Mouse (Mus musculus) neural tube, embryonic 10.5 days (tissue): ENCODE measurements around the gene Scd2.
"Not testable (repeated sequence)": the region's sequence is repeated elsewhere in the genome, so short reads cannot be mapped to it uniquely, and the experiment has no call there.

ENCODE experiments used
- DNase-seq: peaks from one replicate; pipeline ENCODE4 v3.0.0-alpha.2; 2017; ENCODE audit warnings: low spot score; ENCODE audit errors: extremely low spot score

Gene Scd2

DNA sequence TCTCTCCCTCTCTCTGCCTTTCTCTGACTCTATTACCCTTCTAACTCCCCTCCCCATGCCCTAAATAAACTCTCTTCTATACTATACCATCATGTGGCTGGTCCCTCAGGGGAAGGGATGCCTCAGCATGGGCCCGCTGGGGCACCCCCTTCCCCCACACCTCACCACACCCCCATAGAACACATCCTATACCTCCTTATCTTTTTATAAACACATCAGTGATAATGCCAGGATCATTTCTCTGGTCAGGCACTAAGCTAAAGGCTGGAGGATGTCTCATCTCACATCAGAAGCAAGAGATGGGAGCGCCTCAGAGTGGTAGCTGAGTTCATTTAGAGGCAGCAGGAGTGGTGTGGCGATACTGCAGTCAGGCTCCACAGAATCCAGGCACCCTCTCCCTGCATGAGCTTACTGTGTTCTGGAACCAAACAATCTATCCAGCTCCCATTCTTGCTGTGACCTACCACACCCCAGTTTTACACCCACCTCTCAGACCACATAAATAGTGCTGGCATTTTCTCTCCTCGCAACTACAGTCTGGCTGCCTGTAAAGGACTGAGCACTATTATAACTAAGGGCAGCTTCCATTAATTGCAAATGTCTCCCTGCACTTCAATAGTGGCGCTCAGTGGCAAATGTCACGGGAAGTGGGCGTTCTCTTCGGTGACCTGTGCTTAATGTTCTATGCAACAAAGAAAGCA is 18.0 kb downstream of the Scd2 start:
- no peak for DNase-seq

DNA sequence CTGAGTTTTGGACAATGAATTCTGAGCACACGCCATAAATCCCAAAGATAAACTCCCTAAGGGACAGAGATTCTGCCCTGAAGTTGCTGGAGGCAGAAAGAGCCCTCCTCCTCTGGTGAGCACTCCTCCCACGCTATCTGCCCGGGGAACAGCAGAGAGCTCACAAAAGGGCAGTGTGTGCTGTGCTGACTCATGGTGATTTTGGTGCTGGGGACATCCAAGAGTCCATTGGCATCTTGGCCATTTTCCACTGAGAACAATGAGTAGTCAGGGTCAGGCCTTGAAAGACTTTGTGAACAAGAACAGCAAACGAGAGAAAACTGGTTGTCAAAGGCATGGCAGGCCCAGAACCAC is 18.5 kb downstream of the Scd2 start:
- DNase-seq: peak; percentile 34

DNA sequence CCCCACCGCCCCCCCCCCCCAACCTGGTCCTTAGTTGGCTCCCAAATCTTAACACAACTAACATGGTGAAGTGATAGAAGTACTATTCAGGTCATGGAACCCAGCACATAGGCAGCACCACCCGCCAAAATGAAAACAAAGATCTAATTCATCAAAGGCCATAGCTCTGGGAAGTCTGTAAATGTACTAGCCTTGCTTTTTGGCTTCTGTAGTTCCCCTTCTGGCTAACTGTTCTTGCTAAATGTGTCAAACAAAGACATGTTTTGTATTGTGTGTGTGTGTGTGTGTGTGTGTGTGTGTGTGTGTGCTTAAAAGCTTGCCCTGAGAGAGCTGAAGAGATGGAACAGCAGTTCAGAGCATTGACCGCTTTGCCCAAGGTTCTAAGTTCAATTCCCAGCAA is 19.6 kb downstream of the Scd2 start:
- DNase-seq: no peak

DNA sequence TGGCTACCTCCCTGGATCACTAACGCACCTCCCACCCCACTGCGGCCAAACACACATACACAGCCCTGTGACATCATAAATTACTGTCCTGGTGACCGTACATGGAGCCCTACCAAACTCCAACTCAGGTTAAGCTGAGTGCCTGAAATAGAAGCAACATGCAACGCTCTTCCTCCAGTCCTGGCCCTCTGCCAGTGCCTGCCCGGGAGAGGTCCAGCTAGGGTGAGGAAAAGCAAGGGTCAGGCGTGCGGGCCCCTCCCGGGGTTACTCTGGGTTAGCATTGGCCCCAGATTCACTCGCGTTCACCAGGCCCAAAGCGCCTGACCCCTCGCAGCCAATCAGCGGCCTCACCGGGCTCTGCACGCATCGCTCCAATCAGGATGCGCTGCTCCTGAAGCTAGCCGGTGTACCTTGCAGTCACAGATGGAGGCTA is 20.9 kb downstream of the Scd2 start:
- peak; percentile 83 for DNase-seq

DNA sequence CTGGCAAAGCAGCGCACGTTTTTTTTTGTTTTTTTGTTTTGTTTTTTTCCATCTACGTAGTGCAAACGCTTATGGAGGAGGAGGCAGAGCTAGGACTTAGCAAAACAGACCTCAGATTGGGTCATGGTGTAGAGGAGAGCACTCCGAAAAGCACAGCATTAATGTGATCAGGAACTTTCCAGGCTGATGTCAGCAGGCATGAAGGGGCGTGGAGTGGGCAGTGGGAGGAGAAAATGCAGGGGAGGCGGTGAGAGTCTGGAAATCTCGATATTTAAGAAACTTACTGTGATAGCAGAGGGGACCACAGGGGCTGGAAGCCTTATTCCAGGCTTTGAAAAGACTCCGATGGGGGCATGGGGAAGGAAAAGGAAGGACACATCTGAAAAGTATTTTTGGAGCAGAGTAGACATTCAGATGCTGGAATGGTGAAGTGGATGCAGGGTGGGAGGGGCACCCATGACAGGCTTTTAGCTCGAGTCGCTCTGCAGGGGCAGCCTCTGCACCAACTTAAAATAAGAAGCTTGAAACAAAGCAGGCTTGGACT is 21.5 kb downstream of the Scd2 start:
- no peak for DNase-seq

DNA sequence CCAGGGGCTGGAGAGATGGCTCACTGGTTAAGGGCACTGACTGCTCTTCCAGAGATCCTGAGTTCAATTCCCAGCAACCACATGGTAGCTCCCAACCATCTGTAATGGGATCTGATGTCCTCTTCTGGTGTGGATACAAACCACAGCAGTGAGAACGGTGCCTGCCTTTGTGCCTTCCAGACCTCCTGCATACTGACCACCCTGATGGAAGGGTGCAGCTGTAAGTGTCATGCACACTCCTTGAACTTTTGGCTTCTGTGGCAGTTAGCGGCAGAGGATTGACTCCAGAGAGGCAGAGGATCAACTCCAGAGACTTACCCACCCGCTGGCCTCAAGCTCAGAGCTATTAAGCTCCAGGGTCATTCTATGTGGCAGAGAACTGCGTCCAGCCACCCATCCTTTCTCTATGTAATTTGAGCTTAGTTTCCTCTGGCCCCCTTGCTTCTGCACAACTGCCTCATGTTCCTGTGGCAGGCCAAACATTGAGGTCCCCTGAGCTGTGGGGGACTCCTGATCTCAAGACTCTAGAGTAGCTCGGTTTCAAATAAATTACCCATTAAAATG is 23.4 kb downstream of the Scd2 start:
- DNase-seq: no peak

DNA sequence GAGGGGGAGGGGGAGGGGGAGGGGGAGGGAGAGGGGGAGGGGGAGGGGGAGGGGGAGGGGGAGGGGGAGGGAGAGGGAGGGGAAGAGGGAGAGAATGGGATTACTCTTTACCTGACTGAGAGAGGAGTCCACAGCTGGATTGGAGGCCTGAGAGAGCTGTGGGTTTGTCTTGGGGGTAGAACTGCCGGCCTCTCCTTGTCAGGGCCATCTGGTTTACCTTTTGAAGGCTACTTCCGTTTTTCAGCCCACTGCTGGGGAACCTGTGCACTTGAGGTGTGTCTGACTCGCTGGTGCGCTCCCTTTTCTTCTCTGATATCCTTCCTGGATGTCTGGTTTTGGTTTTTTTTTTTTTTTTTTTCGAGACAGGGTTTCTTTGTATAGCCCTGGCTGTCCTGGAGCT is 23.9 kb downstream of the Scd2 start:
- DNase-seq: no peak

DNA sequence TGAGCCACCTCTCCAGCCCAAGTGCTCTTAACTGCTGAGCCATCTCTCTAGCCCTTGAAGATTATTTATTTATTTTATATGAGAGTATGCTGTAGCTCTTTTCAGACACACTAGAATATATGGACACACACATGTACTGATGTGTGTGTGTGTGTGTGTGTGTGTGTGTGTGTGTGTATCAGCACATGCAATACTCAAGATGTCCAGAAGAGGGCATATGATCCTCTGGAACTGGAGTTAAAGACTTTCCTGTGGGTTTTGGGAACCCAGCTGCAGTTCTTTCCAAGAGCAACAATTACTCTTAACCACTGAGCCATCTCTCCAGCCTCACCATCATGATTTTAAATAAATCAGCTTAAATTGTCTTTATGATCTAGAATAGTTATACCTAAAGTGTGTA is 25.1 kb downstream of the Scd2 start:
- no peak for DNase-seq

DNA sequence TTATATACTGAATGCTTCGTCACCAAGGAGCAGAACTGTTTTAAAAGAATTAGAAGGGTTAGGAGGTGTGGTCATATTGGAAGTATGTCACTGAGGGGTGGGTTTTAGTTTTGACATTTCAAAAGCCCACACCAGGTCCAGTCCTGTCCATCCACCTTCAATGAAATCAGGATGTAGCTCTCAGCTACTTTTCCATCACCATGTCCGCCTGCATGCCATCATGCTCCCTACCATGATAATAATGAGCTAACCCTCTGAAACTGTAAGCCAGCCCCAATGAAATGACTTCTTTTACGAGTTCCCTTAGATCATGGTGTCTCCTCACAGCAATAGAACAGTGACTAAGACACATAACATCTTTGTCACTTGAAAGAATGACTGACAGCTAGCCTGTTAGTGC is 26.8 kb downstream of the Scd2 start:
- DNase-seq: no peak

DNA sequence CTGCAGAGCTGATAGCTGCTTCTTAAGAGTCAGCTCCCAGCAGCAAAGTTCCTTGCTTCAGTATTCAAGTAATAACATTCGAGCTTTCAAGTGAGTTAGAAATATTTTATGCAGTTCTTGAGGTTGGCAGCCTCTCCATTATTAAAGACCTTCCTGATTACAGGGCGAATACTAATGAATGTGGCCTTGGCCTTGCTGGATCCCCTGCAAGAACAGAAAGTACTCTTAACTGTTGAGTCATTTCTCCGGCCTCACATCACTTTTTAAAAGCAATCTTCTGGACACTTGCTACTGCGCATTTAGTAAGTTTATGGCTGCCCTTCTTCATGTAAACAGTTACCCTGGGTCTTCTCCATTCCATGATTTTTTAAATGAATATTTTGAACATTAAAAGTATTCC is 27.7 kb downstream of the Scd2 start:
- no peak for DNase-seq

DNA sequence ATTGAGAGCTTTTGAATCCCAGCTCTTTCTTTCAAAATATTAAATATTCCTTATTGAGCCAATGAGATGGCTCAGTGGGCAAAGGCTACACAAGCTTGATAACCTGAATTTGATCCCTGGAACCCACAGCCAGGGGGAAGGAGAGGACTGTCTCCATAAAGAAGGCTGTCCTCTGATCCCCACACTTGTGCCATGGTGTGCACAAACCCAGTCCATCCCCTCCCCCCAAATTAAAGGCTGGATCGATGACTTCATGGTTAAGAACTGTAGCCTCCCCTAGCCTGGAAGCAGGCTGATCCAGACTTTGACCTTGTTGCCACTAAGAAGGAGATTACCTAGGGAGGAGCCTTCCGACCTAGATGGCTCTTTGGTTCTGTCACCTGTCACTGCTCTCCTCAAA is 28.2 kb downstream of the Scd2 start:
- DNase-seq: no peak

DNA sequence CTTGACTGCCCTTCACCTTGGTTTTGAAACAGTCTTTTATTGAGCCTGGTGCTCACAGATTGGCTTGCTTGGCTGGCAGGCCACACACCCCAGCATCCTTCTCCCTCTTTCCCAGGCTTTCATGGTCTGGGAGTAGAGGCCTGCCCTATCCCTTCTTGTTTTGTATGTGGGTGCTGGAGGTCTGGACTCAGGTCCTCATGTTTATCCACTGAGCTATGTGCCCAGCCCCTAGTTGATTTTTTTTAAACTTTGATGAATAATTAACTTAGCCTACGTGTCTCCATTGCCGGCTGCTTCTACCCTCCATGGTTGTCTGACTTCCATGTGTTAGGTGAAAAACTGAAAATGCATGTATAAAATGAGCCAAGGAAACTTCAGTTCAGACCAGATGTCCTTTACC is 36.1 kb downstream of the Scd2 start:
- DNase-seq: no peak

DNA sequence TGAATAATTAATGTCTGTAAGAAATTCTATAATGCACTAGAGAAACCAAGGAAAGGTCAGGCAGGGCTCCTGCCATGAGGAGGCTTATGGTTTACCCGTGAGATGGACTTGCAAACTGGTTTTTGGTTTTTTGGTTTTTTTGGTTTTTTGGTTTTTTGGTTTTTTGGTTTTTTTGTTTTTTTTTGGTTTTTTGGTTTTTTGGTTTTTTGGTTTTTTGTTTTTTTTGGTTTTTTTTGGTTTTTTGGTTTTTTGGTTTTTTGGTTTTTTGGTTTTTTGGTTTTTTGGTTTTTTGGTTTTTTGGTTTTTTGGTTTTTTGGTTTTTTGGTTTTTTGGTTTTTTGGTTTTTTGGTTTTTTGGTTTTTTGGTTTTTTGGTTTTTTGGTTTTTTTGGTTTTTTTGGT is 37.7 kb downstream of the Scd2 start:
- not testable (repeated sequence) for DNase-seq

DNA sequence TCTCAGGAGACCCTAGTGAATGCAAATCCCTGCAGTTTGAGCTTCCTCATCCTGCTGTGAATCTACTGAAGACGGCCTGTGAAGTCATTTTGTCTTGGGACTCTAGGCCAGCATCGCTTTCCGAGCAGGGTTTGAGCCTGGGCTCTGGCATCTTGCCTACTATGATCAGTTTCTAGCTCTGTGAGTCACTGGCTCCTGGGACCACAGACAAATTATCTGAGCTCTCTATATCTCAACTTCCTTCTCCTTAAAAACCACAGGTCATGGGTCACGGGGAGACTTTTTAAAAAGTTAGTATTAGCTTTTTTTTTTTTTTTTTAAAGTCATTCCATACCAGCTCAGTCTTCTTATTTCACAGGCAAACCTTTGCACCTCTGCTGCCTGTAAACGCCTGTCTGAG is 38.4 kb downstream of the Scd2 start:
- no peak for DNase-seq

DNA sequence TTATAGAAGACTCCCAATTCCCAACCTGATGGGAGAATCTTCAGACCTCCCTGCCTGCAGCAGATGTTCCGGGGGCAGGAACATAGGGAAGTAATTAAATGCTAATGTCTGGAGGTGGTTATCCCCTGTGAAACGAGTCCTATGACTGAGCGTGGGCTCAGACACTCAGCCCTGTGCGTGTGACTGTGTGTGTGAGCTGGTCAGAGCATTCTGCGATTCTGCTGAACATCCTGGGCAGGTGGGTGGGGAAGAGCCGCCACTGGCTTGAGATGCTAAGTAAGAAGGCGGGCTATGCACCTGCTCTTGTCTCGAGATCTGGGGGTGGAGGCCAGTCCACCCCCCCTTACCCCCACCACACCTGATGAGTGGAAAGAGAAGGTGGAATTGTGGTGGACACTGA is 38.9 kb downstream of the Scd2 start:
- no peak for DNase-seq

DNA sequence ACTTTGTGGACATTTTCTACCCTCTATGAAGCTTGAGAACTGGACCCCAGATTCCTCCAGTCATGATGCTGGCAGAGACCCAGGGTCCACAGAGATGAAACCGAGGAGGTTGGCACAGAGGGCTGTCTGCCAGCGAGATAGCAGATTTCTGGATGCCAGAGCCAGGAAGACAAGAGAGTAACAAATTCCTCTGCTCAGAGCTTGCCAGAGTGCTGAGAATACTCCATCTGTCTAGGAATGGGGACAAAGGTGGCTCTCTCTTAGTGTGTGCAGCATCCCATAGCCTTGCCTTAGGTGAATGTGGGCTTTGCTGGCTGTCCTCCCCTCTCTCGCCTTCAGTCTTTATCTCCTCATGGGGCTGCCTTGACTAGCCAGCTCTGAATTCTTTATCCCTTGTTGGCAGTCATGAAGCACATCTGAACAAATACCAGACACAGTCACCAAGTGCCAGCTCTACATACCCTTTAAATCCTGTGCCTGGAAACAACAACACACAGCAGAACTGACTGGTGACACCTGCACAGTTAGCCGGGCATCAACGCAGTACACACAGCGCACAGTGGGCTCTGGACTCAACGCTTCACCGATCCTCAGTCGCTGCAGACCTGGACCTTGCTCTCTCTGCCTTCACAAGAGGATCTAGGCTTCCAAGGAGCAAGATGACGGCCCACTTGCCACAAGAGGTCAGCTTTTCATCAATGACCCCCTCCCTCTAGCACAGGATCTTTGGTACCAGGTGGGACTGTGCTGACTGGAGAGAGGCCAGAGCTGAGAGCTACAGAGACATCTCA is 39.6 kb downstream of the Scd2 start, which contains the start of gene Scd4:
TSS of gene Scd4 (plus strand) at position 260 of the 791 bp plus-strand sequence.
- DNase-seq: no peak

DNA sequence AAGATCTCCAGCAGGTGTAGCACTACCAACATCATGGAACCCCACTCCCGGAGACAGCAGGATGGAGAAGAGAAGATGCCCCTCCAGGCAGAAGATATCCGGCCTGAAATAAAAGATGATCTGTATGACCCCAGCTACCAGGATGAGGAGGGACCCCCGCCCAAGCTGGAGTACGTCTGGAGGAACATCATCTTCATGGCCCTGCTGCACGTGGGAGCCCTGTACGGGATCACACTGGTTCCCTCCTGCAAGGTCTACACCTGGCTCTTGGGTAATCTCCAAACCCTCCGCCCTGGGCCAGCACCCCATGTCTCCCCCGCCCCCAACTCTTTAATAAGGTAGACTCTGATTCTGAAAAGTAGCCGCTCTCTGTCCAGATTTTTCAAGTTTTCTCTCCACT is 40.5 kb downstream of the Scd2 start:
- no peak for DNase-seq

DNA sequence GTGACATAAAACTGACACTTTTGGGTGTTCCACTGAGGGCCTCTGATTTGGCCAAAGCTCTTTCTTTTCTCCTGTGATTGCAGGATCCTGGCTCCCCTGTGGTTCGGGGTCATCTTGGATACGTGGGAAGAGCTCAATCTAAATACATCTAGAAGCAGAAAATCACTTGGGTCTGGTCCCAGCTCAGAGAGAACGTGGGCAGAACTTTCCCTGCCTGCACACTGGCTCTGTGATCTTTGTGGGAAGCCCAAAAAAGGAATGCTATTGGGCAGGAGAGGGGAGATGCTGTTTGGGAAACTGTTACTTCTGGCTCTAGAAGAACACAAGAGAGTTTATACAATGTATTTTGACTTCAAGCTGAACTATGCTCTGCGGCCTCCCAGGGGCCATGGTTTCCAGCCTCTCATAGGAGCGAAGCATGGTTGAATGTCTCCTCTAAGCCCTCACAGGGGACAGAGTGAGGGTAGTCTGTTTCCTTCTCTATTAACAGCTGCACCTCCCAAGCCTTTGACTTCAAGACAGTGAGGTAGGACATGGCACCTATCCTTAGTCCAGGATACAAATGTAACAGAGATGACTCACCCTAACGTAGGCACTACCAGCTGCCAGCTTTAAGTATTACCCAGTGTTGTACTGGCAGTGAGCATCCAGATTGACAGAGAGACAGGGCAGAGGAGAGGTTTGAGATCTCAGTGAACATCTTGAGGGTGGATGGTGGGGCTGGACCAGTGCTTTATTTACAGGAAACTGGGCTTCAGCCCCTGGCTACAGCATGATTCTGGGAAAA is 42.6 kb downstream of the Scd2 start:
- DNase-seq: no peak

DNA sequence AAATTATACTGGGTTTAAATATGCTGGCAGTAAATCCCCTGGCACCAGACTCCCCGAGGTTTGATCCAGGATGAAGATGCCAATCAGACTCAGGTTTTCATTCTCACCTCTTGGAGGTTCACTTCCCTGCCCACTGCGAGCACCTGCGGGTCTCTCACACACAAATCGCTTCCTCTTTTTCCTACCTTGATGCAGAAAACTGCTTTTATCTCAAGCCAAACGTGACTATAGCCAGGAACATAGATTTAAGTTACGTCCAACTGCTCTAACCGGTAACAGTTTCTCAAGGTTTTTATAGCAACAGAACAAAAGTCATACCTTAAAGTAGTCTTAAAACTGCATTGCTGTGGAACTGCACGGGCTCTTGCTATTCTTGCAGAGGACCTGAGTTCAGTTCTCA is 56.2 kb downstream of the Scd2 start:
- no peak for DNase-seq

DNA sequence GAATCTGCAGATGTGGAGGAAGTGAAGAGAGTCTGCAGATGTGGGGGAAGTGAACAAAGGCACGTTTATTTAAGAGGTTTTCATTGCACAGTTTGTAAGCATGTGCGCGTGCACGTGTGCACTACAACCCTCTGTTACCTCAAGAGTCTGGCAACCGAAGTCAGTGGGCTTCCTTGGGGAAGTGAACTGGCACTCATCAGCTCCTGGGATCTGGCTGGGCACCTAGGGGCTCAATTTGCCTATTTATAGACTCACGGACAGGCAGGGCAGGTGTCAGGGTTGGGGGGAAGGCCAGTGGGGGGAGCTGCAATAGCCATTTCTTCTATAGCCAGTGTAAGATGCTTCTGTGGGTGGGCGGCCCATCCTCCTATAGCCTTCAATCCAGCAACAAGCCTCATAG is 58.3 kb downstream of the Scd2 start:
- DNase-seq: no peak
